26 mouse cellular contexts compared by ENCODE assay signal in genomic region chr1:80474942-80475341, GRCm38 (mm10). TPM values are rescaled to one million over a fixed set of nuclear protein-coding genes. Genes with fewer than 3 reads are reported as not detected.
"Had no signal": no experiment of that assay in that cellular context is flagged by ENCODE, and none has a peak within 500 bp of the region (broad histone marks: within the 10 kb centered on the region; RNA-seq: fewer than 3 reads in every experiment).

No protein-coding gene starts in this region.

- DNase-seq: gastrocnemius, postnatal 14 days; gastrocnemius, postnatal 36 days; heart, adult 18-20 months; heart, postnatal 10 days; heart, postnatal 36 days; kidney, adult 18-20 months; kidney, adult 8-10 months; kidney, postnatal 10 days; kidney, postnatal 25 days; kidney, postnatal 4 days; layer of hippocampus, adult 9-11 months; layer of hippocampus, postnatal 36 days; left cerebral cortex, postnatal 4 days had no signal

- ATAC-seq: hindbrain, postnatal 0 days; intestine, postnatal 0 days; liver, embryonic 12.5 days had no signal

RNA-seq across cellular contexts. Expression of gene Gm45261, which starts 13.7 kb away (rescaled TPM):
- total RNA-seq: gastrocnemius, adult 18-20 months; gastrocnemius, adult 8-10 months; gastrocnemius, postnatal 14 days; gastrocnemius, postnatal 36 days; heart, adult 18-20 months; heart, adult 8-10 months; heart, postnatal 10 days; heart, postnatal 36 days; hematopoietic stem cell, adult 5-6 weeks; hindbrain, postnatal 0 days; layer of hippocampus, adult 2 months; layer of hippocampus, postnatal 14 days; layer of hippocampus, postnatal 36 days; left cerebral cortex, adult 18-20 months; left cerebral cortex, postnatal 10 days; left cerebral cortex, postnatal 25 days; left cerebral cortex, postnatal 4 days; liver, adult 2 months had no signal
